Mouse (Mus musculus) E14TG2a.4 (cell line): ENCODE data around the gene Map3k6.
A peak's percentile ranks its signal among the peaks of the same experiment; 100 is the strongest.

Experiments
- H3K27me3 ChIP-seq: 2 replicates; pipeline ENCODE4 v1.6.1; 2014; ENCODE audit warnings: low read length, control low read depth; ENCODE audit not compliant: insufficient read depth
- H3K36me3 ChIP-seq: 2 replicates; pipeline ENCODE4 v1.6.1; 2014; ENCODE audit warnings: low read length, control low read depth; ENCODE audit not compliant: insufficient read depth
- H3K4me1 ChIP-seq: replicated peaks from 2 replicates; pipeline ENCODE4 v1.6.1; 2014; ENCODE audit warnings: low read depth, low read length, control low read depth
- H3K4me3 ChIP-seq: replicated peaks from 2 replicates; pipeline ENCODE4 v1.5.1; 2014; ENCODE audit warnings: mild to moderate bottlenecking, low read length
- H3K9me3 ChIP-seq: 2 replicates; pipeline ENCODE4 v1.6.1; 2014; ENCODE audit warnings: low read length, control low read depth
- CTCF ChIP-seq: conservative IDR thresholded peaks from 2 replicates; pipeline ENCODE4 v1.5.1; 2014; ENCODE audit warnings: low read length
- NANOG ChIP-seq: IDR thresholded peaks from 2 replicates; pipeline ENCODE4 v1.6.1; 2014; ENCODE audit warnings: borderline replicate concordance, low read length, mixed read lengths
- POU5F1 ChIP-seq: IDR thresholded peaks from 2 replicates; pipeline ENCODE4 v1.6.1; 2014; ENCODE audit warnings: low read length, borderline replicate concordance

Map3k6 gene

GRCm38 (mm10) chr4:133278482-133278881 lies 37.9 kb downstream of the Map3k6 start:
- H3K4me1 ChIP-seq = peaks cover 60% of the 10 kb centered on the region
- TF ChIP-seq CTCF (no peak), POU5F1 (no peak), NANOG (no peak)
- H3K4me3 ChIP-seq = peak overlapping the region; percentile 99
- no peaks in the 10 kb centered on the region for H3K27me3 ChIP-seq
- H3K9me3 ChIP-seq = no peaks in the 10 kb centered on the region
- H3K36me3 ChIP-seq = peaks cover 23% of the 10 kb centered on the region

DNA sequence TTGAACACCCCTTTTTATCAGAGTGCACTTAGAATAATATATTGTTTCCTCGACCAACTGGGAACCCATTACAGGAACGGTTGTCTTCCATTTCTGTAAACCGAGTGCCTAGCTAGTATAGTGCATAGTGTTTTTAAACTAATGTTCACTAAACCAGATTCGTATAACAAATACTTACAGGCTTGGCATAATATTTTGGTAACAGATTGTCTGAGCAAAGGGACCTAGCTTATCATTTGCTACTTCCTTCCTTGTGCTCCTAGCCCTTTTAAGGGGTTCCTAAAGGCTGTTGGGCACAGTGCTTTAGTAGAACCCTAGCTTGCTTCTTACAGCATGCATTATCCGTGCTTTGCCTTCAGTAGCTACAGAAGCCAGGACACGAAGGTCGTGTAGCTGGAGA lies 40.9 kb downstream of the Map3k6 start:
- TF ChIP-seq POU5F1 (no peak), CTCF (no peak), NANOG (no peak)
- H3K9me3 ChIP-seq = no peaks in the 10 kb centered on the region
- H3K4me1 ChIP-seq = peaks cover 57% of the 10 kb centered on the region
- no peaks in the 10 kb centered on the region for H3K27me3 ChIP-seq
- H3K4me3 ChIP-seq = no peak overlapping the region
- no peaks in the 10 kb centered on the region for H3K36me3 ChIP-seq

GRCm38 (mm10) chr4:133281951-133282481 lies 41.4 kb downstream of the Map3k6 start:
- Histone ChIP-seq H3K4me3 (no peak overlapping the region), H3K36me3 (no peaks in the 10 kb centered on the region), H3K9me3 (no peaks in the 10 kb centered on the region), H3K27me3 (no peaks in the 10 kb centered on the region), H3K4me1 (peaks cover 56% of the 10 kb centered on the region)
- no peak for TF ChIP-seq CTCF
- TF ChIP-seq POU5F1 = no peak
- TF ChIP-seq NANOG = no peak

DNA sequence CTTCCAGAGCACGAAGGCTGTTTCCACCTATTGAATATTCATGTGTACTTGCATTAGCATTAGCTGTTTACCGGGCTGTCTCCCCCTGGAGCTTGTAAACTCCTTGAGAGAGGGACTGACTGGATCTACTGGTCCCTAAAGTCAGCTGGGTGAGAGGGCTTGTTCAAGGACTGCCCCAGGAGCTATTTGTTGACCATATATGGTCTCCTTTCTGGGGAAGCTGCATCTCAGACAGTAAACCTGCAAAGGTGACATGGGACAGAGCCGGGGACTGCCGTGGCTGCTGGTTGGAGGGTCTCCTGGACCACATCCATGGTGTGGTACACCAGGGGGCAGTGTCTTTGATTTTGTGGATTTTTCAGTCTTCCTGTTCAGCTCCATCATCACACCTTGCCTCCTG lies 42.0 kb downstream of the Map3k6 start:
- no peaks in the 10 kb centered on the region for H3K9me3 ChIP-seq
- peaks cover 60% of the 10 kb centered on the region for H3K4me1 ChIP-seq
- H3K4me3 ChIP-seq = no peak overlapping the region
- no peaks in the 10 kb centered on the region for H3K27me3 ChIP-seq
- H3K36me3 ChIP-seq = no peaks in the 10 kb centered on the region
- TF ChIP-seq NANOG (no peak), POU5F1 (no peak), CTCF (no peak)

DNA sequence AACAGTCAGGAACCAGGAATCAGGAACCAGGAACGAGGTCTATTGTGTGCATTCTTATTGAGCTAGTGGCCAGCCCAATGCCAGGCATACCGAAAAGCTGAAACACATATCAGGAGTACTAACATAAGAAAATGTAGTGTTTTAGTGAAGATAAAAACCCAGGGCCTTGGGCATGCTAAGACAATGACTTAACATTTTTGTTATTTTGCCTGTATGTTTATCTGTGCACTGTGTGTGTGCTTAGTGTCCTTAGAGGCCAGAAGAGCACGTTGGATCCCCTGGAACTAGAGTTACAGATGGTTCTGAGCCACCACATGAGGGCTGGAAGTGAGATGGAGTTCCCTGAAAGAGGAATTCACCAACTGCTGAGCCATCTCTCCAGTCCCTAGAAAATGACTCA lies 44.7 kb downstream of the Map3k6 start:
- H3K4me1 ChIP-seq = peaks cover 53% of the 10 kb centered on the region
- TF ChIP-seq POU5F1 = no peak
- no peak for TF ChIP-seq CTCF
- no peak for TF ChIP-seq NANOG
- no peak overlapping the region for H3K4me3 ChIP-seq
- H3K27me3 ChIP-seq = no peaks in the 10 kb centered on the region
- no peaks in the 10 kb centered on the region for H3K36me3 ChIP-seq
- no peaks in the 10 kb centered on the region for H3K9me3 ChIP-seq

DNA sequence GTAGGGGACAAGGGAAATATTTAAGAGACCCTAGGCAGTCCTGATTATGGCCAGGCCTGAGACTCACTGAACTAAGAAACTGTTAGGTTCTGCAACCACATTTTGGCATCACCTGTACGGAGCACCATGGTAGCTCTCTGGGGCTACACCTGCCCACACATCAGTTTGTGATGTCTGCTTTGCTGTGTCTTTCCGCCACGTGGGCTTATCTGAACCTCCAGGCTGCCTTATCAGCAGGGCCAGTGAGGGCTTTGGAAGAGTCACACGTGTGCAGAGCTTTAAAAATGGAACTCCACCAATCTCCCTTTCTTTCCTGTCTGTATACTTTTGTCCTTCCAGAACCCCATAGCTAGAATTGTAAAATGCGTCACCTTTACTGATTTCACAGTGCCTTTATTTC lies 45.3 kb downstream of the Map3k6 start:
- Histone ChIP-seq H3K4me1 (peaks cover 53% of the 10 kb centered on the region), H3K4me3 (no peak overlapping the region), H3K9me3 (no peaks in the 10 kb centered on the region), H3K27me3 (no peaks in the 10 kb centered on the region), H3K36me3 (peaks cover 2% of the 10 kb centered on the region)
- TF ChIP-seq CTCF = no peak
- TF ChIP-seq NANOG = no peak
- TF ChIP-seq POU5F1 = no peak

DNA sequence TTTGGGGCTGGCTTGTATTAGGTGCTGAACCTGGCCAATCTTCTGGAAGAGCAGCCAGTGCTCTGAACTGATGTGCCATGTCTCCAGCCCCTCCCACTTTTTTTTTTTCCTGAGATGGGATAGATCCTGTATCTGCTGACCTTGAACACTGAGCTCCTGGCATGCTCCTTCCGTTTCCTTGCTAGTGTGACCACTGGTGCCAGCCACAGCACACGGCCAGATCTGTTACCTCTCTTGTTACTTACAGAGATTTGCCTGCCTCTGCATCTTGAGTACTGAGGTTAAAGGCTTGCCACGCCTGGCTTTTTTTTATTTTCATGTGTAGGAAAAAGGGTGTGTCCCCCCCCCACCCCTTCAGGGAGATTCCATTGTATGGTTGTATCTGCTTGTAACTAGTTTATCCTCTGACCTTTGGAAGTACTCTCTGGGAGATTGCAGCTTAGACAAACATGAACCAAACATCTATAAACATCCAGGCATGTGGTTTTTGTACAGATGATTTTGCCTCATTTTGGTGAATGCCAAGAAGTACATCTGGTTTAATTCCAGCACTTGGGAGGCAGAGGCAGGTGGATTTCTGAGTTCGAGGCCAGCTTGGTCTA lies 46.0 kb downstream of the Map3k6 start:
- Histone ChIP-seq H3K36me3 (peaks cover 6% of the 10 kb centered on the region), H3K4me1 (peaks cover 53% of the 10 kb centered on the region), H3K9me3 (no peaks in the 10 kb centered on the region), H3K4me3 (no peak overlapping the region), H3K27me3 (no peaks in the 10 kb centered on the region)
- TF ChIP-seq CTCF = no peak
- no peak for TF ChIP-seq POU5F1
- no peak for TF ChIP-seq NANOG

- Histone ChIP-seq H3K36me3 (peaks cover 49% of the 10 kb centered on the region), H3K9me3 (no peaks in the 10 kb centered on the region), H3K4me3 (no peak overlapping the region), H3K27me3 (no peaks in the 10 kb centered on the region), H3K4me1 (peaks cover 50% of the 10 kb centered on the region)
- TF ChIP-seq NANOG (no peak), POU5F1 (no peak)
These were observed 50.6 kb downstream of the Map3k6 start for GRCm38 (mm10) chr4:133291255-133291654.

DNA sequence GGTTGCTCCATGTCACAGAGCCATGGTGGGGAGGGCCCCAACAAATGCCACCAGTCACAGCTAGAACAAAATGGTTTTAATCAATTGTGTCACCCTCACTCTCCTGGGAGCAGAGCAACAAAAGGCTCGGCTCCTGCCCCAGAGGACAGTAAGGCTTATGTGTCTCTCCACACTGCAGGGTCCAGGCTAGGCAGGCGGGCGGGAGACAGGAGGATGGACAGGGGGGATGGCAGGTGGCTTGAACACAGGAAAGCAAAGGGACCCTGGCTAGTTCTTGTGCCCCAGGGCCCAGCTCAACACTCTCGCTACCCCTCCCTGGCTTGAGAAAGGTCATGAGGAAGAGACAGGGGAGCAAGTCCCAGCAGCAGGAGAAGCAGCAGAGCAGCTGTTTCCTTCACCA lies 51.8 kb downstream of the Map3k6 start:
- no peak overlapping the region for H3K4me3 ChIP-seq
- TF ChIP-seq CTCF = no peak
- TF ChIP-seq POU5F1 = no peak
- TF ChIP-seq NANOG = no peak
- no peaks in the 10 kb centered on the region for H3K27me3 ChIP-seq
- peaks cover 60% of the 10 kb centered on the region for H3K36me3 ChIP-seq
- peaks cover 40% of the 10 kb centered on the region for H3K4me1 ChIP-seq
- H3K9me3 ChIP-seq = no peaks in the 10 kb centered on the region
